Mouse (Mus musculus) layer of hippocampus, adult 8-10 months (tissue): ENCODE data around the gene Hoxc9. TPM values are rescaled to one million over a fixed set of nuclear protein-coding genes. Genes with fewer than 3 reads are reported as not detected.

Source experiments
- DNase-seq, 2 experiments: peaks; one replicate each; pipeline ENCODE4 v3.0.0; 2022; ENCODE audit warnings: low spot score in 2 of 2
- total RNA-seq, 4 experiments: library from RNA; stranded (reverse); gene quantifications; 2 replicates each; pipeline ENCODE4 v1.2.4; 2022

Gene Hoxc9
- total RNA-seq, 4 experiments from 2014 or later = not detected

DNA sequence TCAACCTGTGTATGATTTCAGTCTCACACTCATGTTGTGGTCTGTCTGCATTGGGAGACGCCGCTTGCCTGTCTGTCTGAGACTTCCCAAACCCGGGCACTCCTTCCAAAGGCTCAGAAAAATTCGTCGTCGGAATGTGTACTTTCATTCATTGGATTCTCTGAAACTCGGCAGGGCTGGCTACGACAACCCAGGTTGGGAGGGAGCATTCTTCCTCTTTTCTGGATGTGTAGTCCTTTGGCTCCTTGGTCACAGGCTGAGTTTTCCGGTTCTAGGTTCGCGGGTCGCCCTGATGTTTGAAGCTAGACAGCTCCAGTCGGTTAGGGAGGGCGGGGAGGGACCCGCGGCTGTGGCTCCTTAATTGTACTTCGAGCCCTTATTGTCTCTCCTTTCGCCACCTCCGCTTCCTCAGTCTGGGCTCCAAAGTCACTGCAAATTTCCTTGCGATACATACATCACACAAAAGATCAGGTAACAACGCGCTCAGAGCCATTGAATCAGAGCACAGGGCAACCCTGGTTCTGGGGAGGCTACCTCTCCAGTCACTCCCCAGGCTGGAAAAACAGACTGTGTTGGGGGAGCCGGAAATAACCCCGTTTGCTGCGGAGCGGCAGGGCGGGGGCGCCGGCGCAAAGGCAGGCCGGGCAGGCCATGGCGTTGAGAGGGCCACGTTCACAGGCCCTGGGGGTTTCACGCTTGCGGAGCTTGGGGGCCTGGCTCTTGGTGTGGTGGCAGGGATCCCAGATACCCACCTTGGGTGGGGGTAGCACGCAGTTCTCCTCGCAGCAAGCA lies 588 bp downstream of the Hoxc9 start:
- DNase-seq = no peak

DNA sequence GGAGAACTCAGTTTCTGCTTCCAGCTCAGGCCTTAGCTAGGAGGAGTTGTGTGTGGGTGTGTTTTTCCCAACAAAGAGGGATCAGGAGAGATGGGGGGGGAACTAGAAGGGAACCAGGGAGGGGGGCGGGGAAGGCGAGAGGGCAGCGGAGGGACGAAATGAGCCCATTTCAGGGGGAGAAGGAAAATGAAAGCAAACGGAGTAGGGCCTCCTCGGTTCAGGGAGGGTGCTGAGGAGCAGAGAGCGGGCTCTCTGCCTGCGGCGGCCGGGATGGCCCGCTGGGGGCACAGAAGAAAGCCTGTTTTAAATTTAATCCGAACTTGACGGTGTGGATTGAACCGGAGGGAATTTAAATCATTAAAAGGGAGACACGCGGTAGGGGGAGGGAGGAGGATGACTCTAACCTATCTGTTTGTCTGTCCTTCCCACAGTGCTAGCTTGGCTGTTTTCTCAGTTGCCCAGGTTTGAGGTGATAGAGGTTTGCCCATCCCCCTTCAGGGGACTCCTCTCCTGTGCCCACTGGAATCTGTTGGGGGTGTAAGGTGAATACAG lies 1.3 kb downstream of the Hoxc9 start:
- no peak for DNase-seq

DNA sequence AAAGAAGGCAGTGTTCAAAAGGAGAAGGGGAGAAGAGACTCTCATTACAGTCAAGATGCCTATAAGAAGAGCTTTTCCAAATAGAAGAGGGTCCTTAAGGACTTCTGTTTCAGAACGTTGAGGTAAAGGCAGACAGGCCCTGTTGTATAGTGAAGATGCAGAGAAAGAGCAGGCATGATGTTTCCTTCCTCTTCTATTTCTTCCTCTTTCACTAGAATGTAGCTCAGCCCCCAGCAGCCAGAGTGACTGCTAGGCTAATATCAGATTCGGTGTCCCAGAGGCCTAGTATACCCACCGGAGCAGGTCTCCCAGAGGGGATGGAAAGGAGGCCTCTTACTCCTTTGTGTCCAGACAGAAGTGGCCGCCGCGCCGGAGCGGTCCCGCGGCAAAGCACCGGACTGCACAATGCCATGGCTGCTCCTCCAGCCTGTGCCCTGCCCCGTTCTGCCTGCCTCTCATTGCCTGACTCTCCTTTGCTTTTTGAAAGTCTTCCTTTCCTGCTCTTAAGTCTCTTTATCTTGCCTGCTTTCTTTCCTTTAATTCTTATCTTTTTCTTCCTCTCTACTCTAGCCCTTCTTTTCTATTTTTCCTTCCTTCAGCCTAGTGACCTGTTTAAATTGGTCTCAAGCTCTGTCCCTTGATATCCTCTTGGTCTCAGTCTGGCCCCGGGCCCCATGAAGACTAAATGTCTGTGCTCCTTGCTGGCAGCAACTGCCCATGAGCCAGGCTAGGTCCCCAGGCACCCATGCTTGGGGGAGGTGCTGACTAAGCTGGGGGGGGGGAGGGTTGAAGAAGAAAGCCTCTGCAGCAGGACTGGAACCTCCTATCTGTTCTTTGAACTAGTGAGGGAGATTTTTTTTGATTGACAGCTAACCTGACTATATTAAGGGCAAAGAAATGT lies 2.6 kb downstream of the Hoxc9 start:
- DNase-seq = no peak

DNA sequence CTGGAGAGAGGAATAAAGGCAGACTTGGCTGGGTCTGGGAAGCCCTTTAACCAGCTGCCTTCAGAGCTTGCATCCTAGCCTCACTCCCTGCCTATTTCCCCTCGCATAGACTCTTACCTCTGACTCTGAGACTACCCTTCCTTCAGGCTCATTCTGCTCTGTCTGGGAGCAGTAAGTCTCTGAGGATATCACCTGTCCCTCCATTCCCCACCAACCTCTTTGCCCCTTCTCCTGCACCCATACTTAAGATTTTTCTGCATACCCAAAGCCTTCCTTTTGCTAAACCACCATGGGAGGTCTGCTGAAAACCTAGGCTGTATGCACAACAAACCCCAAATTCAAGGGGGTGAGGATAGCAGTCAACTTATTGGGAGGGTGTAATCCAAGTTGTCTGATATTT lies 3.7 kb downstream of the Hoxc9 start:
- no peak for DNase-seq

DNA sequence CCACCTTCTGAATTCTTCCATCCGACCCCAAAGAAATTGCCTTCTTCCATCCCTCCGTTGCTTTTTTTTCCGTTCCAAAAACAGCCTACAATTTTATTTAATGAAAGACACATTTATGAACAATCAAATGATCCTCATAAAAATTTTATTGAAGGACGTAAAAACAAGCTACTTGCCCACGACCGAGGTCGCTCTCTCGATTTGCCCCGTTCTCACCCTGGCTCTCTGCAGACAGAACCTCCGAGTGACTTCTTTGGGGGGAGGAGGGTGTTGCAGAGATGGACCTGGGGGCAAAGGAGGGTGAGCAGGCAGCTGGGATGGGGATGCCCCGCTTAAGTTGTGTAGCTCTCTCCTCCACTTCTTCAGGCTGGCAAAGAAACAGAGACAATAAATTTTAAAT lies 4.1 kb downstream of the Hoxc9 start:
- DNase-seq = no peak

DNA sequence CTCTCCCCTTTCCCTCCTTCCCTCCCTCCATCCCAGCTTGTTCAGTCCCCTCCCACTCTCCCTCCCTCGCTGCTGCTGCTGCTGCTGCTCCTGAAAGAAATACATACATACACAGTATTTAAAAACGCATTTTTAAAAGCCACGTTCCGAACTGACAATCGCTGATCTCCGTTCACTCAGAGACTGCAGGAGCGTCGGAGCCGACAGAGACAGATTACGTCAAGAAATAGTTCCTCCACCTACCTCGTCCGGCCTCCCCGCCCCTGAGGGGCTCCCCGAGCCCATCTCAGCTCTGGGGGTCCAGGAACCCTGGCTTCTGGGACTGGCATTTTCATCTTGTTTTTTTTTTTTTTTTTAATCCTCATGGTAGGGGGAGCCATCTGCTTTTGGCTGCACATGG lies 4.7 kb downstream of the Hoxc9 start:
- DNase-seq = no peak

DNA sequence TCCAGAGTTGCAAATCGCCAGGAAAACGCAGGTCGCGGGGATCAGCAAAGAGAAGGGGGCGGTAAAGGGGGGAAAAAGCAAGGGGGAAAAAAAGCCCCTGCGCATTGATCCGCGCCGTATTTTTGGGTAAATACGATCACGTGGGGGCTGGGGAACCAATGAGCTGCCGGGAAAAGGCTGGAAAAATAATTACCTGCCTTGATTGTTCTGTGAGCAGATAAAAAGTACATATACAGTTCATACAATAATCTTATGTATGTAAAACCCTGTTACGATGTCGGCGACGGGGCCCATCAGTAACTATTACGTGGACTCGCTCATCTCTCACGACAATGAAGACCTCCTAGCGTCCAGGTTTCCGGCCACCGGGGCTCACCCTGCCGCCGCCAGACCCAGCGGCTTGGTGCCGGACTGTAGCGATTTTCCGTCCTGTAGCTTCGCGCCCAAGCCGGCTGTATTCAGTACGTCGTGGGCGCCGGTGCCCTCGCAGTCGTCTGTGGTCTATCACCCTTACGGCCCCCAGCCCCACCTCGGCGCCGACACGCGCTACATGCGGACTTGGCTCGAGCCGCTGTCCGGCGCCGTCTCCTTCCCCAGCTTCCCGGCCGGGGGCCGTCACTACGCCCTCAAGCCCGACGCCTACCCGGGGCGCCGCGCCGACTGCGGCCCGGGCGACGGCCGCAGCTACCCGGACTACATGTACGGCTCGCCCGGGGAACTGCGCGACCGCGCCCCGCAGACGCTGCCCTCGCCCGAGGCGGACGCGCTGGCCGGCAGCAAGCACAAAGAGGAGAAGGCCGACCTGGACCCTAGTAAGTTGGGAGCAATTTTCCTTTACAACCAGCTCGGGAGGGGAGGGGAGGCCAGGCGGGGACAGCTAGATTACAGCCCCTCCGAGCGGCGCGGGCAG lies 5.4 kb downstream of the Hoxc9 start:
- DNase-seq = no peak

DNA sequence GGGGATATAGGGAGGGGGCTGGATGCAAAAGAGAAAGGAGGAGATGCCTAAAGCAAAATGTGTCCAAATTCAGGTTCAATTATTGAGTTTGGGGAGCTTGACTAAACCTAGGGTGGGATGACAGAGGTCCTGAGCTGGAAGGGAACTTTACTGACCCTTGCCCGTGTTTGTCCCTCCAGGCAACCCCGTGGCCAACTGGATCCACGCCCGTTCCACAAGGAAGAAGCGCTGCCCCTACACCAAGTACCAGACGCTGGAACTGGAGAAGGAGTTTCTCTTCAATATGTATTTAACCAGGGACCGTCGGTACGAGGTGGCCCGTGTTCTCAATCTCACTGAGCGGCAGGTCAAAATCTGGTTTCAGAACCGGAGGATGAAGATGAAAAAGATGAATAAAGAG lies 7.5 kb downstream of the Hoxc9 start:
- no peak for DNase-seq

DNA sequence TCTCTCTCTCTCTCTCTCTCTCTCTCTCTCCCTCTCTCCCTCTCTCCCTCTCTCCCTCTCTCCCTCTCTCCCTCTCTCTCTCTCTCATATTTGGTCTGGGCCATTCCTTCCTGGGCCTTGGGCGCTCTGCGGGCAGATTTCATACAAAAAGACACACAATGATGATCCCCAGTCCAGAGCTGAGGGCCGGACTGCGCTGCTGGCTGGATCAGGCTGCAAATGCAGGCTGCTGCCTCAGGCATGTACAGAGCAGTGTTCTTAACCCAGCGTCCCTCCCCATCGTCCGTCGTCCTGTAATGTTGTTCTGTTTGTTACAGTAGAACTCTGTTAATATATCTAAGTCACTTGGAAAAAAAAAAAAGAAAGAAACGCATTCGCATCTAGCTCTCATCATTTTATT lies 8.3 kb downstream of the Hoxc9 start:
- DNase-seq = no peak

DNA sequence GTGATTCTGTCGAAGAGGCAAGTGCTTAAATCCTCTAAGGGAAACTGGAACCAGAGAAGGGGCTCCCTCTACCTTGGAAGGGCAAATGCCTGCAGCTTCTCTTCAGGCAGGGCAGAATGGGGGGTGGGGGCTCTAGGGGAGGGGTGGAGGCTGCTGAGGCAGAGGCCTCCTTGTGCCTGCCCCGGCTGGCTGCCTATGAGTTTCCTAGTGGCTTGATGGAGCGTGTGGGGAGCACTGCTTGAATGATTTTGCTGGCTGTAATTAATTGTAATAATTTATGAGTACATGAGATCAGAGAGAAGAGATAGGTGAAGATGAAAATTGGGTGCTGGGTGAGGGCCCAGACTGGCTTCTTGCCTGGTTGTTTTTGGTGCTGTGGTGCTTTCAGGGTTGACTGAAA lies 8.7 kb downstream of the Hoxc9 start:
- no peak for DNase-seq

DNA sequence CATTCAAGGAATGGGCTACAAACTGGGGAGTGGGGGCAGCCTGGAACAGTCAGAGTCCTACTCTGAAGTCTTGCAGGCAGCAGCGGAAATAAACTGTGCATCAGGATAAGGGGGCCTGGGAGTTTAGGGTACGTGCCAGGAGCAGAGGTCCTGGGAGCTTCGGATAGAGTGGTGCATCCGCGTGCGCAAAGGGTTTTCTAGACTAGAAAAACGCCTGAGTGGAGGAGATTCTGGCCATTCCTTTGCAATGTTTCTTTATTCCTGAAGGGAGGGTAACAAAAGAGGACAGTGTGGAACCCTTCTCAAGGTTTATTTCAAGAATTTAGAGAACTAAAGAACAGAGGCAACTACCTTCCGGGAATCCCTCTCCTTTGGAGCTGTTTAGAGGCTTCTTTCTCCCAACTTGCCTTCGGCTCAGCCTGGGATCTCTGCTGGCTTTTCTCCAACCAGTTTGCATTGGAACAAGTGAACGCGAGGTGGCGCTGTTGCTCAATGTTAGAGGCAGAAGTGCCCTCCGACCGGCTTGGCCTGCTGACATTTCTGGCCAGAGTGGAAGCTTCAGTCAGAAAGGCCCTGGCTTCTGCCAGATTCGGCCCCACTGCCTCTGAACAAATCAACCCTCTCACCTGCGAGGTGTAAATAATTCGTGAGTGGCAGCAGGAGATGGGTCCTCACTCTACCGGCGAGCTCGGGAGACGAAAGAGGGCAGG lies 11.0 kb downstream of the Hoxc9 start:
- DNase-seq = peak; percentile 53 to 85

DNA sequence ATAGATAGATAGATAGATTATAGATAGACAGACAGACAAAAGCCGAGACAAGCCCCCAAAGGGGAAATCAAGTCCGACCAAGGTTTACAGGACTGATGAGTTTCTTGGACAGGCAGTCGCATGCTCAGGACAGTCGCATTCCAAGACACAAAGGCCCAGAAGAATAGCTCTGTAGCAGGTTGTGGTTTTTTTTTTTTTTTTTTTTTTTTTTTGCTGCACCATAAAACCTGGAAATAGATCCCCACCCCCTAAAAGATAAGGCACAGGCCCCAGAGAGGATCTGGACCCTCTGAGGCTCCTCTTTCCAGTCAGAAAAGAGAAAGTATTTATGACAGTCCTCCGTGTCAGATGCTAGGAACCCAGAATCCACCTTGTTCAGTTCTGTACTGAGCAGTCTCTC lies 11.8 kb downstream of the Hoxc9 start:
- DNase-seq = no peak

DNA sequence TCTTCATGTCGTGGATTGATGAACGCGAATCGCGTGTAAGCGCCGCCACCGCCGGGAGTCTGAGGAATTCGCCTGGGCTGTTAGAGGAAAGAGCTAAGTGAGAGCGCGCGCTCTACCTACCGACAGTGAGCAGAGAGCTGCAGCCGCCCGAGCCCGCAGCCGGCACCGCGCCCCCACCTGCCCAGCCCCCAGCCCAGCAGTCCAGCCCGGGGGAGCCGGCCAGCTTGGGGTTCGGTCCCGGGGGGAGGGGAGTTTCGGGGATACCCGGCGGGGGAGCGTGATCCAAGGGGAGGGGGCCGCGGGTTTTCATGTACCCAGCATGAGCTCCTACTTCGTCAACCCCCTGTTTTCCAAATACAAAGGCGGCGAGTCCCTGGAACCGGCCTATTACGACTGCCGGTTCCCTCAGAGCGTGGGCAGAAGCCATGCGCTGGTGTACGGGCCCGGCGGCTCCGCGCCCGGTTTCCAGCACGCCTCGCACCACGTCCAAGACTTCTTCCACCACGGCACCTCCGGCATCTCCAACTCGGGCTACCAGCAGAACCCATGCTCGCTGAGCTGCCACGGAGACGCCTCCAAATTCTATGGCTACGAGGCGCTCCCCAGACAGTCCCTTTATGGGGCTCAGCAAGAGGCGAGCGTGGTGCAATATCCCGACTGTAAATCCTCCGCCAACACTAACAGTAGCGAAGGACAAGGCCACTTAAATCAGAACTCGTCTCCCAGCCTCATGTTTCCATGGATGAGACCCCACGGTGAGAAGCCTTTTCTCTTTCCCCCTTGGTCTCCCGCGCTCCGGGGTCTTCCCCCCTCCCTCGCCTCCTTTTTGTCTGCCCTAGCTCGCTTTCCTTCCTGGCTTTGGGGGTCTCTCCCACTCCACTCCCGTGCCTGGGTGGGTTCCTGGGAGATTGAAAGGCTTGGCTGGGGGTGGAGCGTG lies 14.5 kb downstream of the Hoxc9 start, which contains the start of gene Hoxc8:
Hoxc8 (plus strand) TSS at position 147 of the 937 bp plus-strand sequence.
- DNase-seq = no peak

DNA sequence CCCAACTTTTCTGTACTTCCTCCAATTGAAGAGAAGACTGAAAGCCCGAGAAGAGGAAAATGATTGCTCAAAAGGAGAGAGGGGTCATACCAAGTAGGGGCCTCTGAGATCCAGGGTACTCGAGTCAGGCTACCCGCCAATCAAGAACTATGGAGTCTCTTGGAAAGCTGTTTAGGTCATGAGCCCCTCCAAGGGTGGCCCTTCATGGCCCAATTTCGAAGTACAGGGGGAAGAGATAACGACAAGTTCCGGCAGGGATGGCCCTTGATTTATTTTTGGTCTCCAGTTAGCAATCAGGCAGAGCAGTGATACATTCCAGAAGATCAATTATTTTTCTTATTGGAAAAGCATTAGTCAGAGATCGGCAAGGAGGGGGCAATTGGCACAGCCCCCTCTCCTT lies 15.5 kb downstream of the Hoxc9 start:
- DNase-seq = no peak

DNA sequence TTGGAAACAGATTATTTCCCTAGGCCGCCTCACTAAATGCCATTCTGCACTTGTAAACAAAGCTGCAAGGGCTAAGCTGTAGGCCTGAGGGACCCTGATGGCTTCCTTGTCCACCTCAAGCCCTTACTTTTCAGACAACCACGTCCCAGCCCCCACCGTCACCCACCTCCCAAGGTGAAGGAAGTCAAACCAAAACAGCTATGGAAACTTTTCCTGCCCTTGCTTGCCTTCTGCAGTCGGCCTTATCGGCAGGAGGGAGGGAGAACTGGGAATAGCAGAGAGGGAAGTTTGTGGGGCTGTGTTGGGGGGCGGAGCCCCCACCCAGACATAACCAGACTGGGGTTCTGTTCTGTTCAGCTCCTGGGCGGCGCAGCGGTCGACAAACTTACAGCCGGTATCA lies 16.0 kb downstream of the Hoxc9 start:
- no peak for DNase-seq

DNA sequence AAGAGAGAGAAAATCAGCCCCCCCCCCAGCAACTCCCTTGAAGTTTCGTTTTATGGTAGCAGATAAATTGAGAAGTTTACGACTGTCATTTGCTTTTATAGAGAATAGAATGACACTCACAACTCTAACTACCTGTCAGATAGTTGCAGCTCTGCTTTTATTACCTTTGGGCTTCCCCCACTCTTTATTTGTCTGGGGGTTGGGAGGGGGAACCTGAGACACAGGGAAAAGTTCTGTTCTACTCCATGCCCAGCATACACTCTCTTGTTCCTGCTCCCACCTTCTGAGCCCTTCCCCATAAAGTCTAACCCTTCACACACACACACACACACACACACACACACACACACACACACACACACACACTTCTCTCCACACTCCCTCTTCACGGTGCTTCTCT lies 16.6 kb downstream of the Hoxc9 start:
- DNase-seq = no peak

DNA sequence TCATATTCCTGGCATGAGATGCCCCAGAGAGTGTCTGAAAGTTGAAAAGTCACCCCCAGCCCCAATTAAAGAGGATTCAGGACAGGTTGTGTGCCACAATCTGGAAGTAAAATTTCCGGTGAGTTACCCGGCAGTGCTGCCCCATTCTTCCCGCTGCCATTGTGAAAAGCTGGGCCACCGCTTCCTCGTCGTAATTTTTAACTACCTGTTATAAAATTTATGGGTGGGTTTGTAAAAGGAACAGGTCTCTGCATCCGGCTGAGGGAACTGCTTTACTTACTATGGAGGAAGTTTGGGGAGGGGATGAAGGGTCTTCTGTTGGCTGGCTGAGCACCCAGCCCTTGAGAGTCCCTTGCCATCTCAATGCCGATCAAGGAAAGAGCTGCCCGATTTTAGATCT lies 20.3 kb downstream of the Hoxc9 start:
- DNase-seq = no peak

DNA sequence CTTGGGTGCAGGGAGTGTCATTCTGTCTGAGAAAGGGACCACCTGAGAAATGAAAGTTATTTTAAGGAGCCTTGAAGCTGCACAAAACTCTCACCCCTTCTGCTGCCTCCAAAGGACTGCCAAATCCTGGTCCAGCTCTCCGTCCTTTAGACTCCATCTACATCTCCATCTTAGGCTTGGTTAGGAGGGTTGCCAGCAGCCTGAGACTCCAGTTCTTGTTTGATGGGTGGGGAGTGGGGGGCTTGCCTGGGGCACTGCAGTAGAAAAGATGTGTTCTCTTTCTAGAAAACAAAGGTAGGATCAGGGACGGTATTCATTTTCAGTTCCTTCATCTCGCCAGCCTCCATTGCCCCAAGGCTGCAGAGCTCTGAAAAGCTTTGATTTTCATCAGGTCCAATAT lies 21.2 kb downstream of the Hoxc9 start:
- DNase-seq = no peak

DNA sequence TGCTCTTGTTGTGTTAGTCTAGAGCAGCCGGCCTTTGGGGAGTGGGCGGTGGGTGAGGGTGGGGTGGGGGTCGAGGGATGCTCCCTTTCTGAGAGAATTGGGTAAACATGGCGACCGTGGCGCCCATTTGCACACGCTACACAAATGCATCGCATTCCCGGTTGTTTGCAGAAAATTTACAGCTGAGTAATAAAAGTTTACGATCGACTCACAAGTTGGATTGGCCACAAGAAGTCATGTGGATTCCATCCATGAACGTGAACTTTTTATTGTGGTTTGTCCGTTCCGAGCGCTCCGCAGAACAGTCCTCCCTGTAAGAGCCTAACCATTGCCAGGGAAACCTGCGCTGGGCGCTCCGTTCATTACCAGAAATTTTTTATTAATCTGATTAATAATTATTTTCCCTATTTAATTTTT lies 21.7 kb downstream of the Hoxc9 start, which contains the start of gene Hoxc6:
Hoxc6 (plus strand) TSS at position 319 of the 417 bp plus-strand sequence.
- DNase-seq = no peak
